Mouse (Mus musculus) brain, embryonic 14.5 days (tissue): ENCODE results near the gene Uqcc1. TPM values are rescaled to one million over a fixed set of nuclear protein-coding genes. Genes with fewer than 3 reads are reported as not detected.

ENCODE experiments used
- DNase-seq: peaks from one replicate; pipeline ENCODE4 v3.0.0-alpha.2; 2011; ENCODE audit warnings: low read depth
- CTCF ChIP-seq: fragments of 200-500 bp; IDR thresholded peaks from 2 replicates; pipeline ENCODE4 v1.5.1; 2012; ENCODE audit warnings: inconsistent platforms, mild to moderate bottlenecking, moderate library complexity, borderline replicate concordance; ENCODE audit not compliant: insufficient read depth, insufficient read length; ENCODE audit errors: extremely low read depth
- POLR2A ChIP-seq: fragments of 200-500 bp; IDR thresholded peaks from 2 replicates; pipeline ENCODE4 v1.6.1; 2012; ENCODE audit warnings: mild to moderate bottlenecking, inconsistent platforms, borderline replicate concordance; ENCODE audit not compliant: poor library complexity, insufficient read depth, insufficient read length, severe bottlenecking; ENCODE audit errors: extremely low read depth
- polyA plus RNA-seq: library from polyadenylated mRNA; depleted of rRNA; stranded (reverse); fragments of >200 nt; gene quantifications from 2 replicates; pipeline ENCODE4 v1.2.3, GENCODE M21; 2012; rRNA removed

Uqcc1 gene
- polyA plus RNA-seq, 1 experiment, result 40.4 TPM

DNA sequence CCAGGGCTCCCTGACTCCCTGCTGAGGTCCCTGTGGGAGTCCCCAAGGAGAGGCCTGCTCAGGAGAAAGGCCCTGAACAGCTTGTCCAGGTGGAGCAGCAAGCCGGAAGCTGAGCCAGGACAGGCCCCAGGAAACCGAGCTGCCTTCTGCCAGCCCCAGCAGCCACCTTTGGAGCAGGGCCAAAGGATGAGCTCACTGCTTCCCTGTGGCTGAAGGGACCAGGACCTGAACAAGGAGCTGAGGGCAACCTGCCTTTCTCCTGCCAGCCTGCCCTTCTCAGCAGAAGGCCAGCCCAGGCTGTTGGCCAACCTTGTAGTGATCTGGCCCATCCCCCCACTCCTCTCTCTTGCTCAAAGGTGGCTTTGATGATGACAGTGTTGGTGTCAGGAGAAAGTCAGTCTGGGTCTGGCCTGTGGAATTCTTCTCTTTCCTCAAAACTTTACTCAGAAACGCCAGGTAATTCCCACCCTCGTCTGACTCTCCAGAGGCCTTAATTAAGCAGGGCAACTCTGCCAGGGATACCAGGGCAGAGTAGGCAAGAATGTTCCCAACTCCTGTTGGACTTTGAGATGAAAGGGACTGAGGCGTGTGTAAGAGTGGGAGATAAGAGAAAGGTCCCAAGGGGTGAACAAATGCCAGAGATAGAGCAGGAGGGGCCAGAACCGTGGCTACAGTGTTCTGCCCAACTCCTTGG, 124.7 kb downstream of the Uqcc1 start:
- DNase-seq, result peak; percentile 40

DNA sequence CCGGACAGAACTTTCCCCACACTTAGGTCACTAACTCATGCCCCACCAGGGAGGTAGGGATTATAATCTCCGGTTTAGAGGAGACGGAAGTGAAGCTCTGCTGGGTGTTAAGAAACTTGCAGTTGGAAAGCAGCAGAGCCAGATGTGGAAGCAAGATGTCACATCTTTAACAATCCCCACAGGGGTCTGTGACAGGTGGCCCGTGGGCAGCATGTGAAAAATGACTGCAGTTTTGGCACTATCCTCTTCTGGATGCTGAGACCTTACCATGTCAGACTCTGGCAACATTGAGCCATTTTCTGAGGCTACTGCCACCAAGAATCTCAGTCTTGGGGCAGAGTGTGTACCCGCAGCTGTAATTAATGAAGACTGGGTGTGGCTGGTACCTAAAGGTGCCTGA, 126.1 kb downstream of the Uqcc1 start:
- no peak for DNase-seq
- no peak for TF ChIP-seq POLR2A
- no peak for TF ChIP-seq CTCF

More for the DNA sequence above, 124.7 kb downstream of the Uqcc1 start:
- TF ChIP-seq POLR2A (no peak), CTCF (no peak)

DNA sequence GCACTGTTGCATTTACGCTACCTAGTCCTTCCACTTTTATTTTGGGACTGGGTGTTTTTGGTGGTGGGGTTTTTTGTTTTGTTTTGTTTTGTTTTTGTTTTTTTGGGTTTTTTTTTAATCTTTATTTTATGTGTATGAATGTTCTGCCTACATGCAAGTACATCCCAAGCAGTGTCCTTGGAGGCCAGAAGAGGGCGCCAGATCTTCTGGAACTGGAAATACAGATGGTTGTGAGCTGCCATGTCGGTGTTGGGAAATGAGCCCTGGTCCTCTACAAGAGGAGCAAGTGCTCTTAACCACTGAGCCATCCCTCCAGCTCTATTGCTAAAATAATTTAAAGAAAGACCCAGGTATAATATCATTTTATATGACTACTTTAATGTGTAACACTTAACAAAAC, 127.3 kb downstream of the Uqcc1 start:
- TF ChIP-seq CTCF (peak; percentile 49; the same call in 1 of the 2 replicates), POLR2A (no peak)
- DNase-seq, result no peak

- TF ChIP-seq POLR2A (no peak), CTCF (no peak)
- DNase-seq, result no peak
Observed at GRCm38 (mm10) chr2:155798613-155799012, 131.5 kb downstream of the Uqcc1 start.

Other genes starting within 250 kb of the Uqcc1 start
- 202 TPM in 2 replicates for gene Trpc4ap, start 237.9 kb downstream of the Uqcc1 start, polyA plus RNA-seq
- gene Edem2, start 200.8 kb downstream of the Uqcc1 start, polyA plus RNA-seq, result 58.4 and 84.7 TPM in 2 replicates
- gene Gm17581, start 194.4 kb downstream of the Uqcc1 start, polyA plus RNA-seq, result not detected in 2 replicates
- gene Procr, start 179.2 kb downstream of the Uqcc1 start, polyA plus RNA-seq, result 2.4 and 3.1 TPM in 2 replicates
- gene Mmp24, start 155.0 kb downstream of the Uqcc1 start, polyA plus RNA-seq, result 65.2 and 81.3 TPM in 2 replicates
- gene BC029722, start 110.9 kb downstream of the Uqcc1 start, polyA plus RNA-seq, result 21.5 and 26.5 TPM in 2 replicates
- gene Eif6, start 103.4 kb downstream of the Uqcc1 start, polyA plus RNA-seq, result 88.8 and 100.0 TPM in 2 replicates
- gene Fam83c, start 95.5 kb downstream of the Uqcc1 start, polyA plus RNA-seq, result 0.04 TPM in 2 replicates
- gene Gm15557, start 10.4 kb upstream of the Uqcc1 start, polyA plus RNA-seq, result not detected in 2 replicates
- gene Gdf5, start 15.1 kb upstream of the Uqcc1 start, polyA plus RNA-seq, result 1.4 and 1.7 TPM in 2 replicates
- 16.0 and 23.7 TPM in 2 replicates for gene Cep250, start 26.1 kb upstream of the Uqcc1 start, polyA plus RNA-seq
- gene 6430550D23Rik, start 77.7 kb upstream of the Uqcc1 start, polyA plus RNA-seq, result 3.0 and 5.9 TPM in 2 replicates
- gene Ergic3, start 77.7 kb upstream of the Uqcc1 start, polyA plus RNA-seq, result 418 and 463 TPM in 2 replicates
- gene Fer1l4, start 122.6 kb upstream of the Uqcc1 start, polyA plus RNA-seq, result 0.06 and 0.07 TPM in 2 replicates
- gene Spag4, start 134.9 kb upstream of the Uqcc1 start, polyA plus RNA-seq, result 8.8 and 12.1 TPM in 2 replicates
- 78.8 and 96.1 TPM in 2 replicates for gene Cpne1, start 181.7 kb upstream of the Uqcc1 start, polyA plus RNA-seq
- gene Rbm12, start 181.7 kb upstream of the Uqcc1 start, polyA plus RNA-seq, result 25.9 and 36.7 TPM in 2 replicates
- 13.2 and 13.9 TPM in 2 replicates for gene Gm28036, start 196.8 kb upstream of the Uqcc1 start, polyA plus RNA-seq
- 307 and 437 TPM in 2 replicates for gene Romo1, start 213.7 kb upstream of the Uqcc1 start, polyA plus RNA-seq
- 28.5 and 37.2 TPM in 2 replicates for gene Nfs1, start 213.9 kb upstream of the Uqcc1 start, polyA plus RNA-seq
- gene Rbm39, start 249.9 kb upstream of the Uqcc1 start, polyA plus RNA-seq, result 133 and 188 TPM in 2 replicates